Mouse (Mus musculus) stomach, embryonic 16.5 days (tissue): Measurements from ENCODE around the gene Frmd4a. TPM values are rescaled to one million over a fixed set of nuclear protein-coding genes. Genes with fewer than 3 reads are reported as not detected.

Source experiments
- ATAC-seq: fragments of 200-750 bp; cut with Nextera tagmentation; 2 replicates; pipeline ENCODE4 v1.8.0; 2017; ENCODE audit warnings: moderate number of reproducible peaks, moderate TSS enrichment; ENCODE audit not compliant: insufficient read depth, low FRiP score
- H3K27ac ChIP-seq: fragments of 300-500 bp; sonication (generic); 2 replicates; pipeline ENCODE4 v1.5.1; 2014; ENCODE audit warnings: low read length
- H3K27me3 ChIP-seq: fragments of 300-500 bp; sonication (generic); 2 replicates; pipeline ENCODE4 v1.6.1; 2014; ENCODE audit warnings: low read length, control low read depth, mixed read lengths; ENCODE audit not compliant: control insufficient read depth, insufficient read depth
- H3K36me3 ChIP-seq: fragments of 300-500 bp; sonication (generic); 2 replicates; pipeline ENCODE4 v1.6.1; 2014; ENCODE audit warnings: low read length; ENCODE audit not compliant: control insufficient read depth, insufficient read depth
- H3K4me1 ChIP-seq: fragments of 300-500 bp; sonication (generic); 2 replicates; pipeline ENCODE4 v1.6.1; 2014; ENCODE audit warnings: low read length, control low read depth, mixed read lengths; ENCODE audit not compliant: control insufficient read depth, insufficient read depth
- H3K4me2 ChIP-seq: fragments of 300-500 bp; sonication (generic); 2 replicates; pipeline ENCODE4 v1.6.1; 2014; ENCODE audit warnings: low read depth, low read length, mixed read lengths
- H3K4me3 ChIP-seq: fragments of 300-500 bp; sonication (generic); replicated peaks from 2 replicates; pipeline ENCODE4 v1.5.1; 2014; ENCODE audit warnings: mild to moderate bottlenecking, low read length
- H3K9ac ChIP-seq: fragments of 300-500 bp; sonication (generic); 2 replicates; pipeline ENCODE4 v1.6.1; 2014; ENCODE audit warnings: low read length
- H3K9me3 ChIP-seq: fragments of 300-500 bp; sonication (generic); replicated peaks from 2 replicates; pipeline ENCODE4 v1.6.1; 2016; ENCODE audit warnings: low read length, control low read depth; ENCODE audit not compliant: control insufficient read depth
- WGBS: fragments of 180-500 bp; shearing (Covaris S2); extraction: QIAGEN DNeasy Blood & Tissue Kit; methylation state at CpG from one replicate; pipeline ENCODE4 v1.1.7; 2014; 5-methylcytosine and 5-hydroxymethylcytosine counted together
- polyA plus RNA-seq: library from polyadenylated mRNA; unstranded; fragments of >200 nt; fragmentation: Nextera tagmentation; extraction: Ambion mirVana; gene quantifications from 2 replicates; pipeline ENCODE4 v1.2.1, GENCODE M21; 2015

The Frmd4a gene
- polyA plus RNA-seq, 1 experiment from 2014 or later, result 19.6 TPM

DNA sequence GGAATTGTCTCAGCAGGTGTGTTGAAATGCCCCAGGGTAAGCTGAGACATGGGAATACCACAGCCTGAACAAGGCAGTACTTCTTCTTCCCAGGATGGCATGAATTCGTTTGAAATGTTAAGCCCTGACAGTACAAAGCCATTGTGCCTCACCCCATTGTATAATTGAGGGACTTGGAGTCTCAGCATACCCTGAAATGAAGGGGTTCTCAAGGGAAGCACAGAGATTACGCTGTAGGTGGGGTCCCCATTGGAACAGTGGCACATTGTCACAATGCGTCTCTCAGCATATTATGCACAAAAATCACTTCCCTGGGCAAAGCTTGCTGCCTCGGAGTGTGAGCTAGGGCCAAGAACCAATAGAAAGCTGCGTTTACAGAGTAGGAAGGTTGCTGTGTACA is 297.0 kb downstream of the Frmd4a start:
- Histone ChIP-seq H3K4me1 (no peaks in the 10 kb centered on the region), H3K9ac (no peak overlapping the region), H3K9me3 (no peaks in the 10 kb centered on the region), H3K4me2 (no peak overlapping the region), H3K4me3 (no peak overlapping the region), H3K27ac (no peak overlapping the region), H3K36me3 (no peaks in the 10 kb centered on the region), H3K27me3 (no peaks in the 10 kb centered on the region)
- WGBS, result 69% methylated on average over 5 of the region's 5 CpGs
- ATAC-seq, result no peak

DNA sequence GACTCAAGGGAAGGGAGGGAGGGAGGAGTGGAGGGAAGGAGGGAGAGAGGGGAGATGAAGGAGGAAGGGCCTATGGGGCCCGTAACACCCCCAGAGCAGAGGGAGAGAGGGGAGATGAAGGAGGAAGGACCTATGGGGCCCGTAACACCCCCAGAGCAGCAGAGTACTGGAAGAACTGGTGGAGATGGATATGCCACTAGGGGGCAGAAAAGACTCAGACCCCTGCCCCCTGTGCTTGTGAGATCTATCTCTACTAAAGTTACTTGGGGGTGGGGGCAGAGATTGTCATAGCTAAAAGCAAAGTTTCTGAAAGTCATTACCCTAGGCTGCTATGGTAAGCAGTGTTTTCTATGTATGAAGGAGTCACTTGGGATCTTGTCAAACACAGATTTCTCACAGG is 299.1 kb downstream of the Frmd4a start:
- H3K4me1 ChIP-seq, result no peaks in the 10 kb centered on the region
- no peaks in the 10 kb centered on the region for H3K9me3 ChIP-seq
- H3K27me3 ChIP-seq, result no peaks in the 10 kb centered on the region
- H3K4me2 ChIP-seq, result no peak overlapping the region
- ATAC-seq, result no peak
- no peaks in the 10 kb centered on the region for H3K36me3 ChIP-seq
- WGBS, result 68% methylated on average over 2 of the region's 2 CpGs
- no peak overlapping the region for H3K9ac ChIP-seq
- no peak overlapping the region for H3K4me3 ChIP-seq
- H3K27ac ChIP-seq, result no peak overlapping the region

DNA sequence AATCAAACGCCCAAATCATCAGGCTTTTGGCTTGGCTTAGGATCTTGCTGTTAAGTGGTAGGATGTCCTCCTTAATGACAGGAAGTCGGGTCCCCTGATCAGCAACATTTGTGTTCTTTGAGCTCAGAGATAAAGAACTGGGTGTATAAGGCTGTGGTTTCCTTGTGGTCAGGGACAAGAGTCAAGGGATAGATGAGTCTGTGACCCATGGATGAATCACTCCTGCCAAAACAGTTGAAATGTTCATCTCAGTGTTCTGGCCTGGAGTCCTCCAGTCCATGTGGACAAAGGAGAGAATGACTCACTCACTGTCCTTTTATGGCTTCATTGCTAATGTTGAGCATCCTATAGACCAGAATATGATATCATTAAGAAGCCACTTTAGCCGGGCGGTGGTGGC is 300.6 kb downstream of the Frmd4a start:
- no peaks in the 10 kb centered on the region for H3K9me3 ChIP-seq
- no peak overlapping the region for H3K4me2 ChIP-seq
- WGBS, result 66% methylated on average over 4 of the region's 4 CpGs
- no peak overlapping the region for H3K4me3 ChIP-seq
- ATAC-seq, result no peak
- H3K4me1 ChIP-seq, result no peaks in the 10 kb centered on the region
- H3K9ac ChIP-seq, result no peak overlapping the region
- no peaks in the 10 kb centered on the region for H3K27me3 ChIP-seq
- no peak overlapping the region for H3K27ac ChIP-seq
- H3K36me3 ChIP-seq, result no peaks in the 10 kb centered on the region

DNA sequence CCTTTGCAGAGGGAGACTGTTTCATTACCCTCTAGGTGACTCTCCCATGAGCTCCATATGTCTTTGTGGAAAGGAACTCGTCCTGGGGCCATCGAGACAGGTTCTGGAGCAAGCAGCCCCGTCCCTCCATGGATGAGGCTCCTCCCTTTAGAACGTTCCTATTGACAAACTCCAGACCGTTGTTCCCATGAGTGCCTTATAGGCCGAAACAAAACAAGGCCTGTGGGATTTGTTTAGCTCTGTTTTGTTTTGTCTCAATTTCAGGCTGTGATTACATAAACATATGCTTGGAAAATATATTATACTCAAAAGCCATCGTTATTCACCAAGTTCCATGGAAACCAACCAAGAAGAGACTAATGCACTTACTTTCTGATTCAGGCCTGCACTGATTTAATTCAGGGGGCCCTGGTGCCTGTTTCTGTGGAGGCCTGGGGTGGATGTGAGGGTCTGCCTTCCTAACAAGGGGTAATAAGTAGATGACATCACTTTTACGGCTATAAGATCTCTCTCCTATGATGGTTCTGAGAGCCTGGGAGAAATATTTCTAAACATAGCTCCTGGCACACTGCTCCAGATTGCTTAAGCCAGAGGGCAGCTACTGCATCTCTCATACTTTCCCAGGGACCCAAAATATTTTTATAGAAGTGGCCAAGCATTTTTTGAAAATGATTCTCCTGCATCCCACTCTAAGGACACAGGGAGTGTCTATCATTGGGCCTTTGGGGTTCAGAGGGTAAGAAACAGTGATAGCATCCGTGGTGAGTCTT is 308.9 kb downstream of the Frmd4a start:
- peak; percentile 56 for ATAC-seq
- H3K27ac ChIP-seq, result peak overlapping the region; percentile 85
- no peaks in the 10 kb centered on the region for H3K27me3 ChIP-seq

DNA sequence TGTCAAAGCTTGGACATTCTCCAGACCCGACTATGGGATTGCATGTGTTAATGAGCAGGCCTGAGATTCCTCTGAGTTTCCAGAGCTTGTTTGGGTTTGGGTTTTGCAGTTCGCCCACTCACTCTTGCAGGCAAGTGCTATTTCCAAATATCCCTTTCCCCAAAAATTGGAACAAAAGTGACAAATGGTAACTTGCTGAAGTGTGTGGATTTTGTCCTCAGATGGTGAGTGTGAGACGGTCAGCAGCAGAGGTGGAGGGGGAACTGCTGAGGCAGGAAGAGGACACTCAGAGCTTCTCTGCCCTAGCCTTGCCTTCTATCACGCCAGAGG is 309.5 kb downstream of the Frmd4a start:
- H3K27ac ChIP-seq, result peak overlapping the region; percentile 85
- no peak overlapping the region for H3K4me2 ChIP-seq
- no peak overlapping the region for H3K4me3 ChIP-seq
- no peaks in the 10 kb centered on the region for H3K27me3 ChIP-seq
- H3K4me1 ChIP-seq, result peaks cover 16% of the 10 kb centered on the region
- H3K9me3 ChIP-seq, result no peaks in the 10 kb centered on the region
- 49% methylated on average over 4 of the region's 4 CpGs for WGBS
- ATAC-seq, result no peak
- H3K36me3 ChIP-seq, result no peaks in the 10 kb centered on the region
- H3K9ac ChIP-seq, result peak overlapping the region; percentile 16; the same call in 1 of the 2 replicates

More for the DNA sequence above, 308.9 kb downstream of the Frmd4a start:
- Histone ChIP-seq H3K4me2 (no peak overlapping the region), H3K4me1 (peaks cover 16% of the 10 kb centered on the region), H3K9me3 (no peaks in the 10 kb centered on the region), H3K4me3 (no peak overlapping the region), H3K36me3 (no peaks in the 10 kb centered on the region), H3K9ac (0 out of 2 replicates have a peak overlapping the region, but pooled peaks have one; percentile 16)
- WGBS, result 38% methylated on average over 9 of the region's 9 CpGs

DNA sequence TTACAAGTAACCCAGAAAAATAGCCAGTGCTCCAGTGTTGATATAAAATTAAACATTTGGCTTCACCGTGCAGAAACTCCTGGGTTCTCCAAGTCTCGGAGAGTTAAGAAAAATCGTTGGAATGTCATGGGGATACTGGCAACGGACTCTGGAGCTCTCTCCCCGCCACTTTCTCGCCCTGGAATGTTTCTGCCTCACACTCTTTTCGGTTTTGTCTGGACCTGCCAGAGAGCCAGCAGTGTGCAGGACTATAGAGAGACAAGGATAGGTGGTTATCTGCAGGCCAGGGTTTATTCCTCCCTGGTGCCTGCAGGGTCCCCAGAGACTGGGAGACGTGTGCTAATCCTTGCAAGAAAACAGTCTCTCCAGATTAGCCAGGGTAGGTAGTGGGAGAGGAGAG is 314.9 kb downstream of the Frmd4a start:
- peak; percentile 45; the same call in 1 of the 2 replicates for ATAC-seq
- Histone ChIP-seq H3K27ac (0 out of 2 replicates have a peak overlapping the region, but pooled peaks have one; percentile 16), H3K4me2 (no peak overlapping the region), H3K36me3 (no peaks in the 10 kb centered on the region), H3K9ac (no peak overlapping the region), H3K4me1 (peaks cover 5% of the 10 kb centered on the region), H3K9me3 (no peaks in the 10 kb centered on the region), H3K27me3 (no peaks in the 10 kb centered on the region), H3K4me3 (no peak overlapping the region)
- 44% methylated on average over 8 of the region's 8 CpGs for WGBS

DNA sequence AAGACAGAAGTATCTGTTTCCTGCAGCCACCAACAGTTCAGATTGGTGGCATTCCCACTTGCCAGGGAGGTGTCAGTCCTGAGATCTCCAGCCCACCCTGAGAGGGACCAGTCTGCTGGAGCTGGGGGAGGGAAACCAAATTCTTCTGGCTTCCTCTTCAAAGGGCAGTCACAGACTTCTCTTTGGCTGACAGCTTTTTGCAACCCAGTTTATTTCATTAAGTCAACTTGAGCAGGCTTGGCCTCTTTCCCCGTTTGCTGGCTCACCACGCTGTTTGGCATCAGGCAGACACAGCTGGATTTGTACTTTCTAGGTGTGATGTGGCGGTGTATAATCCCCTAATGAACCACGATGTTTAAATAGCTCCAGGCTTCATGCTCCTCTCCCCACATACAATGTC is 316.7 kb downstream of the Frmd4a start:
- H3K27ac ChIP-seq, result no peak overlapping the region
- no peaks in the 10 kb centered on the region for H3K36me3 ChIP-seq
- WGBS, result 12% methylated on average over 4 of the region's 4 CpGs
- no peaks in the 10 kb centered on the region for H3K9me3 ChIP-seq
- peak; percentile 63 for ATAC-seq
- H3K9ac ChIP-seq, result no peak overlapping the region
- no peaks in the 10 kb centered on the region for H3K27me3 ChIP-seq
- H3K4me1 ChIP-seq, result no peaks in the 10 kb centered on the region; the same call in 1 of the 2 replicates
- no peak overlapping the region for H3K4me2 ChIP-seq
- H3K4me3 ChIP-seq, result no peak overlapping the region

DNA sequence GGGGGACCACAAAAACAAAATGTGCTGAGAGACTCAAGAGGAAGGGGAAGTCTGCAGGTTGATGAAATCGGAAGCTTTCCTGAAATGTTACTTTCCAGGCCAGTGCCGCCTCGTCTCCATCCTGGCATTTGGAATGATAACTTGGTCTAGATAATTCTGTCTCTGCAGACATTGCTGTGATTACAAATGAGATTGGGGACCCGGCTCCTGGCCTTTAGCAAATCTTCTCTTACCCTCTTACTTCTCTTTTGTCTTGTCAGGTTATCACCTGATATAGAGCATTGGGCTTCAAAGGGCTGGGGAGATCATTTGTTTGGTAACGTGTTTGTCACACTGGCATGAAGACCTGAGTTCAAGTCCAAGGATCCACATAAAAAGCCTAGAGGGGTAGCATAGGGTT is 317.4 kb downstream of the Frmd4a start:
- ATAC-seq, result no peak
- Histone ChIP-seq H3K4me3 (no peak overlapping the region), H3K36me3 (no peaks in the 10 kb centered on the region), H3K4me1 (no peaks in the 10 kb centered on the region; the same call in 1 of the 2 replicates), H3K4me2 (no peak overlapping the region), H3K27ac (no peak overlapping the region), H3K9me3 (no peaks in the 10 kb centered on the region), H3K9ac (no peak overlapping the region), H3K27me3 (no peaks in the 10 kb centered on the region)
- 75% methylated on average over 5 of the region's 5 CpGs for WGBS

DNA sequence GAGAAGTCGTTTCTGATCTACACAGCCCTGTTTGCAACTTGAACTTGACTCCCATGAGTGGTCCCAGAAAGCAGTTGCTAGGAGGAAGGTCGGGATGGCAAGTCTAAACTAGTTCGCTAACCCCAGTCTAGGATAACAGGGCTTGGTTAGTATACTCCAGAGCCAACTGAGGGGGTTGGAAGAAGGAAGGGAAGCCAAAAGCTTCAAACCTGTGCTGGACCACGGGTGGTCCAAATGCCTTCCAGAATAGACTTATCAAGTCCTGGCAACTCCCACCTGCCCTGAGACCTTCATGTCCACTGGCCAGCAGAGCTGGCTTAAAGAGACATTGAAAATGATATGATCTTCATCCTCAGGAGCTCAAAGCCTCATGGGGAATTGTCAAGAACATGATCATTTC is 318.4 kb downstream of the Frmd4a start:
- ATAC-seq, result no peak
- H3K4me1 ChIP-seq, result no peaks in the 10 kb centered on the region; the same call in 1 of the 2 replicates
- H3K27me3 ChIP-seq, result no peaks in the 10 kb centered on the region
- H3K9me3 ChIP-seq, result no peaks in the 10 kb centered on the region
- WGBS, result 71% methylated on average over 4 of the region's 4 CpGs
- no peak overlapping the region for H3K4me2 ChIP-seq
- H3K9ac ChIP-seq, result no peak overlapping the region
- no peak overlapping the region for H3K27ac ChIP-seq
- no peak overlapping the region for H3K4me3 ChIP-seq
- no peaks in the 10 kb centered on the region for H3K36me3 ChIP-seq
